Mouse (Mus musculus): ENCODE results near the gene Otub1. TPM values are rescaled to one million over a fixed set of nuclear protein-coding genes. Genes with fewer than 3 reads are reported as not detected.

The Otub1 gene
- polyA plus RNA-seq, 1 experiment from 2014 or later, result 235 TPM

- H3K4me3 ChIP-seq (replicated peaks), result no peak overlapping the region
- no peak overlapping the region for H3K4me2 ChIP-seq
- H3K4me1 ChIP-seq, result peaks cover 71% of the 10 kb centered on the region
- no peak overlapping the region for H3K9ac ChIP-seq (replicated peaks)
- WGBS, result 69% methylated on average over 6 of the region's 6 CpGs
- H3K27me3 ChIP-seq (replicated peaks), result 0 out of 2 replicates have a peak, but pooled peaks cover 9% of the 10 kb centered on the region
- no peaks in the 10 kb centered on the region for H3K36me3 ChIP-seq
- H3K27ac ChIP-seq (replicated peaks), result no peak overlapping the region
- H3K9me3 ChIP-seq (replicated peaks), result no peaks in the 10 kb centered on the region
- no peak for ATAC-seq (ENCODE audit: low FRiP score)
These were observed 54.0 kb downstream of the Otub1 start for GRCm38 (mm10) chr19:7151927-7152653.

GRCm38 (mm10) chr19:7151300-7151926 lies 54.7 kb downstream of the Otub1 start:
- H3K9ac ChIP-seq (replicated peaks), result no peak overlapping the region
- peaks cover 69% of the 10 kb centered on the region for H3K4me1 ChIP-seq
- H3K27me3 ChIP-seq (replicated peaks), result 0 out of 2 replicates have a peak, but pooled peaks cover 9% of the 10 kb centered on the region
- no peaks in the 10 kb centered on the region for H3K9me3 ChIP-seq (replicated peaks)
- 68% methylated on average over 7 of the region's 7 CpGs for WGBS
- H3K36me3 ChIP-seq, result no peaks in the 10 kb centered on the region
- no peak overlapping the region for H3K4me2 ChIP-seq
- no peak overlapping the region for H3K27ac ChIP-seq (replicated peaks)
- no peak overlapping the region for H3K4me3 ChIP-seq (replicated peaks)
- ATAC-seq (ENCODE audit: low FRiP score), result no peak

GRCm38 (mm10) chr19:7149158-7149685 lies 56.9 kb downstream of the Otub1 start:
- Histone ChIP-seq H3K4me2 (no peak overlapping the region), H3K27me3 (replicated peaks) (peaks cover 5% of the 10 kb centered on the region; the same call in 1 of the 2 replicates), H3K9ac (replicated peaks) (no peak overlapping the region), H3K27ac (replicated peaks) (no peak overlapping the region), H3K36me3 (no peaks in the 10 kb centered on the region), H3K9me3 (replicated peaks) (no peaks in the 10 kb centered on the region), H3K4me3 (replicated peaks) (no peak overlapping the region), H3K4me1 (peaks cover 77% of the 10 kb centered on the region)
- 43% methylated on average over 7 of the region's 7 CpGs for WGBS
- no peak for ATAC-seq (ENCODE audit: low FRiP score)

DNA sequence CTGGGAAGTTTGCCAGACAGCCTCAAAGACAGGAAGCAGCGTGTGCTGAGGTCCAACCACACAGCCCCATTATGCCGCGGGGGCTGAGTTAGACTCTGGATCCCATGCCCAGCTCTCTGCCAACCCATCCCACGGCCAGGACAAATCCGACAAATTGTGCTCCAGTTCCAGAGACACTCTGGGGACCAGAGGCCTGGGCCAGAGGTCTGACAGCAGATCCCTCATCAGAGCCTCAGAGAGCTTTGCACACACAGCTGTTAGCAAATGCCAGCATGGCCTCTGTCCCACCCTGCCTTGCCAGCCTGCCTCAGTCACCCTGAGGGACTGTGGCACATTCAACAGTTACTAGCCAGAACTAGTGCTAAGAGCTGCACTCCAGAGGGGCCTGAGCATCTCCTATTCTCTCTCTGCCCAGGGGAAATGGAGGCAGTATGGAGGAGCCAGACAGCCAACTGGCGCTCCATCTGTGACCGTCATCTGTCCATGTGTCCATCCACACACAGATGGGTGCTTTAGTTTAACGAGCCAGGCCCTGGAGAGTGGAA lies 57.5 kb downstream of the Otub1 start:
- H3K9me3 ChIP-seq (replicated peaks), result no peaks in the 10 kb centered on the region
- H3K36me3 ChIP-seq, result no peaks in the 10 kb centered on the region
- no peak overlapping the region for H3K9ac ChIP-seq (replicated peaks)
- peaks cover 77% of the 10 kb centered on the region for H3K4me1 ChIP-seq
- no peak overlapping the region for H3K27ac ChIP-seq (replicated peaks)
- no peak overlapping the region for H3K4me3 ChIP-seq (replicated peaks)
- ATAC-seq (ENCODE audit: low FRiP score), result no peak
- H3K27me3 ChIP-seq (replicated peaks), result peaks cover 5% of the 10 kb centered on the region; the same call in 1 of the 2 replicates
- no peak overlapping the region for H3K4me2 ChIP-seq
- WGBS, result 52% methylated on average over 8 of the region's 8 CpGs

Other genes starting within 250 kb of the Otub1 start
- 141 and 159 TPM in 2 replicates for gene Ppp1r14b, start 231.3 kb downstream of the Otub1 start, polyA plus RNA-seq (2015; fragmentation: Nextera tagmentation; extraction: Ambion mirVana)
- gene Plcb3, start 229.8 kb downstream of the Otub1 start, polyA plus RNA-seq (2015; fragmentation: Nextera tagmentation; extraction: Ambion mirVana), result 14.1 and 23.4 TPM in 2 replicates
- 174 and 190 TPM in 2 replicates for gene Fkbp2, start 225.8 kb downstream of the Otub1 start, polyA plus RNA-seq (2015; fragmentation: Nextera tagmentation; extraction: Ambion mirVana)
- gene Vegfb, start 218.7 kb downstream of the Otub1 start, polyA plus RNA-seq (2015; fragmentation: Nextera tagmentation; extraction: Ambion mirVana), result 68.6 and 83.1 TPM in 2 replicates
- gene Dnajc4, start 213.7 kb downstream of the Otub1 start, polyA plus RNA-seq (2015; fragmentation: Nextera tagmentation; extraction: Ambion mirVana), result 24.8 and 28.1 TPM in 2 replicates
- 24.8 and 25.9 TPM in 2 replicates for gene Nudt22, start 210.2 kb downstream of the Otub1 start, polyA plus RNA-seq (2015; fragmentation: Nextera tagmentation; extraction: Ambion mirVana)
- gene Trpt1, start 210.2 kb downstream of the Otub1 start, polyA plus RNA-seq (2015; fragmentation: Nextera tagmentation; extraction: Ambion mirVana), result 16.5 and 22.1 TPM in 2 replicates
- gene Fermt3, start 186.8 kb downstream of the Otub1 start, polyA plus RNA-seq (2015; fragmentation: Nextera tagmentation; extraction: Ambion mirVana), result 4.6 and 19.6 TPM in 2 replicates
- 210 and 232 TPM in 2 replicates for gene Stip1, start 166.3 kb downstream of the Otub1 start, polyA plus RNA-seq (2015; fragmentation: Nextera tagmentation; extraction: Ambion mirVana)
- 7.2 and 7.7 TPM in 2 replicates for gene Macrod1, start 149.5 kb downstream of the Otub1 start, polyA plus RNA-seq (2015; fragmentation: Nextera tagmentation; extraction: Ambion mirVana)
- gene Flrt1, start 100.6 kb downstream of the Otub1 start, polyA plus RNA-seq (2015; fragmentation: Nextera tagmentation; extraction: Ambion mirVana), result 10.5 and 10.9 TPM in 2 replicates
- 1,209 and 1,254 TPM in 2 replicates for gene Cox8a, start 11.3 kb upstream of the Otub1 start, polyA plus RNA-seq (2015; fragmentation: Nextera tagmentation; extraction: Ambion mirVana)
- gene Naa40, start 34.9 kb upstream of the Otub1 start, polyA plus RNA-seq (2015; fragmentation: Nextera tagmentation; extraction: Ambion mirVana), result 59.6 and 61.3 TPM in 2 replicates
- 14.8 and 15.3 TPM in 2 replicates for gene Rcor2, start 61.0 kb upstream of the Otub1 start, polyA plus RNA-seq (2015; fragmentation: Nextera tagmentation; extraction: Ambion mirVana)
- 47.4 and 51.9 TPM in 2 replicates for gene Mark2, start 135.5 kb upstream of the Otub1 start, polyA plus RNA-seq (2015; fragmentation: Nextera tagmentation; extraction: Ambion mirVana)
- 25.3 and 30.9 TPM in 2 replicates for gene Spindoc, start 176.7 kb upstream of the Otub1 start, polyA plus RNA-seq (2015; fragmentation: Nextera tagmentation; extraction: Ambion mirVana)
- 12.8 and 16.0 TPM in 2 replicates for gene 2700081O15Rik, start 211.3 kb upstream of the Otub1 start, polyA plus RNA-seq (2015; fragmentation: Nextera tagmentation; extraction: Ambion mirVana)

Data from neural tube, embryonic 15.5 days (tissue).